Mouse (Mus musculus) bone marrow, adult 2 months (tissue): ENCODE data around the gene Pls3. TPM values are rescaled to one million over a fixed set of nuclear protein-coding genes. Genes with fewer than 3 reads are reported as not detected.
"Not testable (repeated sequence)": the region's sequence is repeated elsewhere in the genome, so short reads cannot be mapped to it uniquely, and the experiment has no call there.

Experiments
- H3K27ac ChIP-seq: fragments of 200-500 bp; 2 replicates; pipeline ENCODE4 v1.5.1; 2012; ENCODE audit warnings: low read depth, mild to moderate bottlenecking, control low read depth, inconsistent platforms, low read length; ENCODE audit not compliant: control insufficient read depth, poor library complexity, insufficient read depth
- H3K4me1 ChIP-seq: fragments of 200-500 bp; 2 replicates; pipeline ENCODE4 v1.6.1; 2011; ENCODE audit warnings: low read length; ENCODE audit not compliant: control insufficient read depth, insufficient read depth
- H3K4me3 ChIP-seq: fragments of 200-500 bp; replicated peaks from 2 replicates; pipeline ENCODE3; 2011; ENCODE audit warnings: mild to moderate bottlenecking, low read depth, low read length, control low read depth; ENCODE audit not compliant: control insufficient read depth
- CTCF ChIP-seq: fragments of 200-500 bp; IDR thresholded peaks from 2 replicates; pipeline ENCODE4 v1.5.1; 2011; ENCODE audit warnings: low read length, control low read depth; ENCODE audit not compliant: control insufficient read depth, insufficient read depth
- POLR2A ChIP-seq: fragments of 200-500 bp; IDR thresholded peaks from 2 replicates; pipeline ENCODE4 v1.6.1; 2011; ENCODE audit warnings: low read depth, mild to moderate bottlenecking, control low read depth, low read length, borderline replicate concordance; ENCODE audit not compliant: control insufficient read depth
- WGBS: fragments of 180-500 bp; shearing (Covaris S2); methylation state at CpG from one replicate; pipeline ENCODE4 v1.1.7; 2018; 5-methylcytosine and 5-hydroxymethylcytosine counted together
- polyA plus RNA-seq: library from polyadenylated mRNA; stranded (reverse); fragments of >200 nt; gene quantifications from 2 replicates; pipeline ENCODE4 v1.2.4, GENCODE M21; 2011; ENCODE audit warnings: low replicate concordance; ENCODE audit not compliant: missing spikeins, insufficient read depth, insufficient read length

Gene Pls3
- polyA plus RNA-seq, 1 experiment, result 13.3 TPM

- H3K27ac ChIP-seq, result no peak overlapping the region
- H3K4me1 ChIP-seq, result no peaks in the 10 kb centered on the region
- TF ChIP-seq POLR2A, result no peak
- TF ChIP-seq CTCF, result no peak
- 37% methylated on average over 1 of the region's 1 CpGs for WGBS
- no peak overlapping the region for H3K4me3 ChIP-seq
Observed at GRCm38 (mm10) chrX:75818647-75819271, 56.2 kb downstream of the Pls3 start.

GRCm38 (mm10) chrX:75814958-75815357 is 60.0 kb downstream of the Pls3 start:
- Histone ChIP-seq H3K4me3 (no peak overlapping the region), H3K27ac (no peak overlapping the region), H3K4me1 (no peaks in the 10 kb centered on the region)
- no peak for TF ChIP-seq POLR2A
- no peak for TF ChIP-seq CTCF
- WGBS, result 71% methylated on average over 2 of the region's 2 CpGs

- 78% methylated on average over 4 of the region's 4 CpGs for WGBS
- Histone ChIP-seq H3K4me1 (no peaks in the 10 kb centered on the region), H3K27ac (no peak overlapping the region), H3K4me3 (no peak overlapping the region)
- TF ChIP-seq POLR2A (no peak), CTCF (no peak)
Observed at GRCm38 (mm10) chrX:75814123-75814522, 60.9 kb downstream of the Pls3 start.

- Histone ChIP-seq H3K4me1 (no peaks in the 10 kb centered on the region), H3K4me3 (no peak overlapping the region), H3K27ac (no peak overlapping the region)
- WGBS, result 28% methylated on average over 4 of the region's 4 CpGs
- TF ChIP-seq CTCF, result no peak
- TF ChIP-seq POLR2A, result no peak
Observed at GRCm38 (mm10) chrX:75796583-75796982, 78.4 kb downstream of the Pls3 start.

GRCm38 (mm10) chrX:75779796-75780195 is 95.2 kb downstream of the Pls3 start:
- H3K27ac ChIP-seq, result no peak overlapping the region
- TF ChIP-seq CTCF, result no peak
- no peak for TF ChIP-seq POLR2A
- 91% methylated on average over 4 of the region's 4 CpGs for WGBS
- no peak overlapping the region for H3K4me3 ChIP-seq
- H3K4me1 ChIP-seq, result no peaks in the 10 kb centered on the region

- no peak for TF ChIP-seq CTCF
- no peak for TF ChIP-seq POLR2A
- Histone ChIP-seq H3K4me3 (no peak overlapping the region), H3K4me1 (no peaks in the 10 kb centered on the region), H3K27ac (no peak overlapping the region)
- 86% methylated on average over 2 of the region's 2 CpGs for WGBS
Observed at GRCm38 (mm10) chrX:75777461-75777860, 97.5 kb downstream of the Pls3 start.

- no peaks in the 10 kb centered on the region; the same call in 1 of the 2 replicates for H3K4me1 ChIP-seq
- TF ChIP-seq POLR2A (no peak), CTCF (no peak)
- no peak overlapping the region for H3K27ac ChIP-seq
- H3K4me3 ChIP-seq, result peak overlapping the region; percentile 79
- 37% methylated on average over 7 of the region's 7 CpGs for WGBS
Observed at GRCm38 (mm10) chrX:75764794-75765328, 110.1 kb downstream of the Pls3 start.

GRCm38 (mm10) chrX:75764135-75764793 is 110.7 kb downstream of the Pls3 start:
- TF ChIP-seq POLR2A (no peak), CTCF (no peak)
- Histone ChIP-seq H3K4me1 (no peaks in the 10 kb centered on the region; the same call in 1 of the 2 replicates), H3K27ac (no peak overlapping the region), H3K4me3 (peak overlapping the region; percentile 79)
- 10% methylated on average over 19 of the region's 19 CpGs for WGBS

- H3K4me3 ChIP-seq, H3K4me1 ChIP-seq, H3K27ac ChIP-seq: not testable (repeated sequence)
- WGBS, result 81% methylated on average over 2 of the region's 2 CpGs
Observed at GRCm38 (mm10) chrX:75759461-75759860, 115.5 kb downstream of the Pls3 start.

GRCm38 (mm10) chrX:75759036-75759435 is 115.9 kb downstream of the Pls3 start:
- 63% methylated on average over 12 of the region's 12 CpGs for WGBS
- H3K4me1 ChIP-seq, H3K4me3 ChIP-seq, H3K27ac ChIP-seq: not testable (repeated sequence)

GRCm38 (mm10) chrX:75757966-75758365 is 117.0 kb downstream of the Pls3 start:
- H3K4me1 ChIP-seq, H3K27ac ChIP-seq, H3K4me3 ChIP-seq: not testable (repeated sequence)
- 72% methylated on average over 14 of the region's 14 CpGs for WGBS

- H3K4me3 ChIP-seq, H3K4me1 ChIP-seq, H3K27ac ChIP-seq: not testable (repeated sequence)
Observed at GRCm38 (mm10) chrX:75754531-75754930, 120.5 kb downstream of the Pls3 start.
